In the genomic region with DNA sequence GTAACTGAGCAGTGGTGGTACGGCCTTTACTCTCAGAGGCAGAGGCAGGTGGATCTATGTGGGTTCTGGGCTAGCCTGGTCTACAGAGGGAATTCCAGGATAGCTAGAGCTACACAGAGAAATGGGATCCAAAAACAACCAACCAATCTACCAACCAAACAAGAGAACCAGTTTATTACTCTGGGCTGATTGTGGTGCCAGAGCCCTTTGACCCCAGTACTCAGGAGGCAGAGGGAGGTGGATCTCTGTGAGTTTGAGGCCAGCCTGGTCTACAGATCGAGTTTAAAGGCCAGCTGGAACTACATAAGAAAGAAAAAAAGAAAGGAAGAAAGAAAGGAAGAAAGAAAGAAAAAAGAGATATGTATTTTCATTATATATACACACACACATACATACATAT, we compare ENCODE assay signal across 28 mouse cellular contexts. TPM values are rescaled to one million over a fixed set of nuclear protein-coding genes. Genes with fewer than 3 reads are reported as not detected.
"Had no signal": no experiment of that assay in that cellular context is flagged by ENCODE, and none has a peak within 500 bp of the region (broad histone marks: within the 10 kb centered on the region; RNA-seq: fewer than 3 reads in every experiment).

No protein-coding gene starts in this region.

- H3K36me3 ChIP-seq: heart, embryonic 13.5 days; heart, embryonic 15.5 days; hindbrain, embryonic 13.5 days; hindbrain, embryonic 15.5 days; kidney, embryonic 15.5 days; limb, embryonic 13.5 days; limb, embryonic 15.5 days; liver, embryonic 13.5 days had no signal

- H3K4me1 ChIP-seq: hindbrain, embryonic 15.5 days; limb, embryonic 13.5 days had no signal

- H3K9ac ChIP-seq: heart, embryonic 13.5 days; heart, embryonic 15.5 days; hindbrain, embryonic 13.5 days; hindbrain, embryonic 15.5 days; kidney, embryonic 15.5 days; limb, embryonic 13.5 days; limb, embryonic 15.5 days; liver, embryonic 13.5 days had no signal

- H3K4me3 ChIP-seq: gastrocnemius, adult 2 months; heart, embryonic 13.5 days; heart, embryonic 15.5 days; hindbrain, embryonic 13.5 days; hindbrain, embryonic 15.5 days; limb, embryonic 13.5 days; liver, embryonic 13.5 days had no signal

- H3K27ac ChIP-seq: gastrocnemius, adult 2 months; heart, embryonic 13.5 days; heart, embryonic 15.5 days; hindbrain, embryonic 13.5 days; hindbrain, embryonic 15.5 days; hindbrain, postnatal 0 days; kidney, embryonic 15.5 days; limb, embryonic 13.5 days; limb, embryonic 15.5 days; liver, embryonic 13.5 days had no signal

- H3K4me2 ChIP-seq: heart, embryonic 11.5 days; heart, embryonic 13.5 days; heart, embryonic 15.5 days; hindbrain, embryonic 13.5 days; hindbrain, embryonic 15.5 days; liver, embryonic 11.5 days; liver, embryonic 13.5 days had no signal

- H3K9me3 ChIP-seq: heart, embryonic 13.5 days; heart, embryonic 15.5 days; hindbrain, embryonic 13.5 days; hindbrain, embryonic 15.5 days; kidney, embryonic 15.5 days; limb, embryonic 13.5 days; limb, embryonic 15.5 days; liver, embryonic 13.5 days had no signal

- DNase-seq: gastrocnemius, adult 2 months; gastrocnemius, postnatal 10 days; gastrocnemius, postnatal 25 days; heart, adult 18-20 months; heart, postnatal 14 days; heart, postnatal 36 days; kidney, adult 11 months; kidney, adult 9 months; kidney, postnatal 14 days; kidney, postnatal 36 days; layer of hippocampus, adult 9-11 months; layer of hippocampus, postnatal 36 days; left cerebral cortex, postnatal 4 days; liver, embryonic 13.5 days had no signal

- ATAC-seq: hindbrain, postnatal 0 days had no signal

RNA-seq across cellular contexts. Expression of a gene that starts 1.4 kb away (rescaled TPM):
- polyA plus RNA-seq: frontal cortex, adult 2 months; hindbrain, embryonic 13.5 days; hindbrain, embryonic 15.5 days had no signal

RNA-seq across cellular contexts. Expression of a gene that starts 56.6 kb away (rescaled TPM):
- polyA plus RNA-seq: heart, embryonic 11.5 days; heart, embryonic 13.5 days; heart, embryonic 15.5 days; heart, postnatal 0 days; kidney, postnatal 0 days; limb, embryonic 11.5 days; limb, embryonic 13.5 days; limb, embryonic 15.5 days; liver, embryonic 11.5 days; liver, embryonic 13.5 days had no signal
